Mouse (Mus musculus): Measurements from ENCODE around the gene Rpl13a.

Rpl13a gene

GRCm38 (mm10) chr7:45091001-45091990 is 37.3 kb downstream of the Rpl13a start:
- DNase-seq (ENCODE audit: low read depth, low spot score): peak; percentile 66

- DNase-seq (ENCODE audit: low read depth, low spot score): peak; percentile 54
These were observed 38.1 kb downstream of the Rpl13a start for GRCm38 (mm10) chr7:45090251-45090977.

- no peak for DNase-seq (ENCODE audit: low read depth, low spot score)
These were observed 40.0 kb downstream of the Rpl13a start for GRCm38 (mm10) chr7:45088597-45088996.

GRCm38 (mm10) chr7:45086084-45086483 is 42.5 kb downstream of the Rpl13a start:
- DNase-seq (ENCODE audit: low read depth, low spot score): peak; percentile 27

- DNase-seq (ENCODE audit: low read depth, low spot score): no peak
These were observed 45.2 kb downstream of the Rpl13a start for GRCm38 (mm10) chr7:45083300-45083890.

- DNase-seq (ENCODE audit: low read depth, low spot score): no peak
These were observed 45.9 kb downstream of the Rpl13a start for GRCm38 (mm10) chr7:45082401-45083299.

GRCm38 (mm10) chr7:45081016-45081415 is 47.5 kb downstream of the Rpl13a start:
- DNase-seq (ENCODE audit: low read depth, low spot score): peak; percentile 58

GRCm38 (mm10) chr7:45079856-45080255 is 48.7 kb downstream of the Rpl13a start:
- DNase-seq (ENCODE audit: low read depth, low spot score): peak; percentile 88

- peak; percentile 79 for DNase-seq (ENCODE audit: low read depth, low spot score)
These were observed 50.0 kb downstream of the Rpl13a start for GRCm38 (mm10) chr7:45078513-45078912.

- no peak for DNase-seq (ENCODE audit: low read depth, low spot score)
These were observed 50.7 kb downstream of the Rpl13a start for GRCm38 (mm10) chr7:45077829-45078228.

GRCm38 (mm10) chr7:45077322-45077721 is 51.2 kb downstream of the Rpl13a start:
- no peak for DNase-seq (ENCODE audit: low read depth, low spot score)

GRCm38 (mm10) chr7:45076501-45076900 is 52.1 kb downstream of the Rpl13a start:
- no peak for DNase-seq (ENCODE audit: low read depth, low spot score)
